Mouse (Mus musculus): ENCODE measurements around the gene Thumpd3.

DNA sequence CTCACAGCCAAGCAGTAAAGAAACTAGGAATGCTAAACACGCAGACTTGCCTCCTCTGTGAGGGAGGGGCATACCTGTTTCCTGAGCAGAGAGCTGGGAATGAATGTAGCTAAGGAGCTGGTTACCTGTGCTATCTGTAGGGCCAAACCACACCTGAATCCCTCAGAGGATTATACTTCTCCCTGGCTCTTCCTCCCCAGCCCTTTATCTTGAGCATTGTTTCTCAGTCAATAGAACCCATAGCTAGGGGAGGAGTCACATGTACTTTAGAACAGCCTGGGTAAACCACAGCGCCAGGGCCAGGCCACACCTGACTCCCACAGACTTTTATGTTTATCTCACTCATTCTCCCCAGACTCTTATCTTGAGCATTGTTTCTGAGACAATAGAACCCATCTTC lies 39.2 kb upstream of the Thumpd3 start:
- TF ChIP-seq CTCF (IDR thresholded peaks at IDR 0.05; ENCODE audit: extremely low read depth, insufficient read depth, insufficient read length, insufficient replicate concordance) = no peak
- TF ChIP-seq POLR2A (IDR thresholded peaks at IDR 0.05; ENCODE audit: low read depth, low read length) = no peak
